Mouse (Mus musculus) kidney, adult 11 months (tissue): ENCODE measurements at regions not wholly inside any gene's neighbourhood (a gene's known extent, or its start where the extent isn't known, plus 50 kb on each side); places are given as distances from the start of the nearest gene placed in this dataset.

ENCODE experiments used
- DNase-seq: peaks from one replicate; pipeline ENCODE4 v3.0.0; 2022

DNA sequence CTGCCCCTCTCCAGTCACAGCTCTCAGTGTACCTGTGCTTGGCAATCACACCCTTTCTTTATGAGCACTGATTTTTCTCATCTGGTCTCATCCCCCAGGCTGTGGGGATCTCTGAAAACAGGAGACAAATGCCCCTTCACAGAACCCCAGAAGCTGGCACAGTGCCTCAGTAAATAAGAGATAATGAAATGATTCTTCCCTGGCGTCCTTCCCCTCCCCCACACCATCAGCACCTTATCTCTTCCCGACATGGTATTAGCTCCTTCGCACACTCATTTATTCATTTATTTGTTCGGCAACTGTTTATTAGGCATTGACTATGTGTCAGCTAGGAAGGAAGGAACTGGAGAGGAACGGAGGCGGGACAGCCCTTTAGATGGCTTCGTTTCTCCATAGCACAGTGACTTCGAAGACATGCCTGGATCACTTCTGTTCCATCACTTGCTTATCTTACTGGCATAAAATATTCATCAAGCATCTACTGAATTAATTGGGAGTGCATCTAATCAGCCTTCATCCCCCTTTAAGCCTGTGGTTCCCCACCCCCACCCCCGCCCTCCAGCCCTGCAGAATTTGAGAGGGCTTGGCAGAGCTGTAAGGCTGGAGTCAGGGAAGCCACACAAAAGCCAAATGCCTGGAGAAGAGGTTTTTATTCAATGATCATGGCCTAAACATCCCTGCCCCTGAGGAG lies 51.6 kb upstream of the Tbc1d21 start:
- no peak for DNase-seq

DNA sequence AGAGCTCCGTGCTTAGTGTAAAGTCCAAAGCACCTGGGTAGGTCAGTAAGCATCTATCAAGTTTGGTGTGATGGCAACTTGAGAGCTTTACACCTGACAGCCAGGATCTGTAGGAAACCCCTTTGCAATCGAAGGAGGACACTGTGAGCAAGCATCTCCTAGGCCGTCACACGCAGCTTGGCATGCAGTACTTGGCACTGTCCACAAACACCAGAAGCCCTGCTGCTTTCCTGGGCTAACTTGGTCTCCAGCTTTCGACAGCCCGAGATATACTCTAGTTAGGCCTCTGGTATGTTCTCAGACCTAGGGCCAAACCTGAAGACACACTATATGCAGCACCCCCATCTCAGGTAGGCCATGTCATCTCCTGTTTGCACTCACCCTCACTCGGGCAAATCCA lies 58.5 kb upstream of the Tbc1d21 start:
- no peak for DNase-seq

DNA sequence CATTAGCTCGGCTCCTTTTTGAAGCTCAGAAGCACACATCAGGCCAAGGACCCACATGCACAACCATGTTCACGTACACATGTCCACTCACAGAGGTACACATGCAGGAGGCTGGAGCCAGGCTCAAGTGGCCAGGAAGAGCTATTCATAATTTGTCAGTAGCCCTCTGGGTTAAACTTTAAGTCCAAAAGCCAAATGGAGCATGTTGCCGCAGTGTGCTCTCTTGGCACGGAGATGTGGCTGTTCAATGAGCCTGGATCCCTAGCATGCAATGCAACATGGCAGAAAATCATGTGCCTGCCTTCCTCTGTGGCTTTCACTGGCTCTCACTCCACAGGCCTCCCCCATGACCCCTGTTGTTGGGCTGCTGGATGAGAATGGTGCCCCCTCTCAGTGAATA lies 57.6 kb upstream of the Insyn1 start:
- peak; percentile 6 for DNase-seq

DNA sequence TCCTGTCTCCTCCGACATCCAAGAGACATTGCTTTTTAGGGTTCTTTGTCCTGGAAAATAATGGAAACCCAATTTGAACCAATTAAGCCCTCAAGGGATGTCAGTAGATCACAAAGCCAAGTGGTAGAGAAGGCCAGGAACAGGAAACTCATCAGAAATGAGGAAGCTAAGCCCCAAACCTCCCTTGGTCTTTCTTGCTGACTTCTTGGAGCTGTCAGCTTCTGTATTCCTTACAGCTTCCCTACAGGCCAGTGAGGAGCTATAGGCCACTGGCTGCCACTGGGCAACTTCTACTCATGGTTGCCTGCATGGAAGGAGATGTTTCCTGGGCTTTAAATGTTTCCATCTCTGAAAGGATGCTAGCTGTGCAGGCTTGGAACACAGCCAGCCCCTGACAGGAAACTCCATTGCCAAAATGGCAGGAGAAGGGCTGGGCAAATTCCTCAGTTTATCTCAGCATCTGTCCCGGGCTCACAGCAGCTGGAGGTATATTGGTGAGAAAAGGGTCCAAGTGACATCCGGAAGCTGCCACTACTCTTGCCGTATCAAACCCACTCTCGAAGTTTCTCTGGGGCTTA lies 55.5 kb upstream of the Insyn1 start:
- no peak for DNase-seq

DNA sequence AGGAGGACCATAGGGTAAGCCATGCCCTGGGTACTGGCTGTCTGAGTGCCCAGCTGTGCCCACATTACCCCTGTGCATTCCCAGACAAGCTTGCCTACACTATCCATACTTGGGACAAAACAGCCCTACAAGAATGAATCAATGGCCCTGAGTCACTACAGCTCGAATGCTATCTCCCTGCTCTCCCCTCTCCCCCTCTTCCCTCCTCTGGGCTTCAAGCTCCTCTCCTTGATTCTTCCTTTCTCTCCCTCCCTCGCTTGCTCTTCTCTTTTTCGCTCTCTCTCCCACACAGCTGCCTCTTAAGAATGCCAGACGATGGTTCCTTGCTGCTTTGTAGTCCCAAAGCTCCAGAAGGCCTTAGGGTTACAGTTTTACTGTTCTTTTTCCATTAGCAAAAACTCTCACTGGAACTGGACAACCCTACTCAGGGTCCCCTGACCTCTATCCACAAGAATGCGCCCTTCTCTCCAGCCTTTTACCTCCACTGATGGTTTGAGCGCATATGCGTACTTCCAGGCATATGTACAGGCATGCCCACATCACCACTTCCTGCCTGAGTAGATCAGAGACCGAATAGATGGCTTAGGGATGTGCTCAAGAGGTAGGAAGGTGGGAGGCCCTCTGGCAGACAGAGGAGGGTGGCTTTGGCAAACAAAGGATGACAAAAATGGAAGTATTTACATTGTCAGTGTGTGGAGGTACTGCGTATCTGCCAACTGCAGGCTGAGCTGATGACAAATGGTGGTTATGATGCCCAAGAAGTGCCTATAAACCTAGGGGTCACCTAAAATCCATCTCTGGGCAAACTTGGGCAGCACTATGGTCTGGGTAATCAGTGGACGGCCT lies 51.9 kb upstream of the Insyn1 start:
- no peak for DNase-seq

DNA sequence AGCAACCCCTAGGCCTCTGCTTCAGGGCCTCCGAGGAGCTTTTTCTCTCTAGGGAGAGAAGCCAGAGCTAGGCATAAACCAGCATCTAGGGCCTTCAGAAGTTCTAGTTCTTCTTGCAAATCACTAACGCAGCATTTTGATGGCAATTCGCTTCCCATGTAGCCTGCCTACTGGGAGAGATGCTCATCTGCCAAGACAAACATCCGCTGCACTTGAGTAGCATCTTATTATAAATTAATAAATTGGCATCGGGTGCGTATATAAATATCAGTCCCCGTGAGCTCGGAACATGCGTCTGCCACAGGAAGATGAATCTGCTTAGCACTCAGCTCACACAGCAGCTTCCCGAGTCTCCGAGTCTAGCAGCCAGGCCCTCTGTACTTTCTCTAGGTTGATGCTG lies 50.9 kb upstream of the Insyn1 start:
- DNase-seq: no peak

DNA sequence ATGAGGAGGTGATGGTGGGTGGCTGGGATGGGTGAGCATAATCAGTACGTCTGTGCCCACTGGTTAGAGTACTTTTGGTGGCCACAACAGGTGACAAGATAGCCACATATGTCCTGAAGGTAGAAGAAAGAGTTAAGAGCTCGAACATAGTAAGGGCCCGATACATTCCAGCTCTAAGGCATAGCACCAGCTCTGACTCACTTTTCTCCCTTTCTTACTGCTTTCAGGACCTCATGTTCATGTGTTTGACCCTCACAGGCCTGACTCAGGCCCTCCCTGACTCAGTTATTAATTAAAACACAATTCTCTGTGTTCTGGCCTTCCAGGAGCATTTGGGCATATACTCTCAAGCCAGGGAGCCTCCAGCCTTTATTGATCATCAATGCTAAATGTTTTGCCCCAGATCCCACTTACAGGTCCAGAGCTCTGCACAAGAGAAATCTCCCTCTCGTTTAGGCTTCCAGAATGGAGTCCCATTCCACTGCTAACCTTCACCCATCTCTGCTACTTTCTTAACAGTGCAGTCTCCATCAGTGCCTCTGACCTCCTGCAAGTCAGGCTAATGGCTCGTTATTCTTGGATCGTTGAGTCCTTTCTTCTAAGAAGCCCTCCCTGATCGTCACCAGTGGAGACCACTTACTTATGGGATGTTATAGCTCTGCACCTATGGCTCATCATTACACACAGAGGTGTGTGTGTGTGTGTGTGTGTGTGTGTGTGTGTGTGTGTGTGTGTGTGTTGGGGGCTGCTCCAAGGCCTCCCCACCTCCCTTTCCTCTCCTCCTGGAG lies 50.1 kb upstream of the Insyn1 start:
- no peak for DNase-seq
